Mouse (Mus musculus) right cerebral cortex, adult 18-20 months (tissue): ENCODE results near the gene Ube2e1.
"Not testable (repeated sequence)": the region's sequence is repeated elsewhere in the genome, so short reads cannot be mapped to it uniquely, and the experiment has no call there.

Experiments used
- DNase-seq: peaks from one replicate; pipeline ENCODE4 v3.0.0; 2022; ENCODE audit warnings: mixed read lengths

Ube2e1 gene

GRCm38 (mm10) chr14:18240132-18240531 lies 91.5 kb downstream of the Ube2e1 start:
- no peak for DNase-seq

- peak; percentile 98 for DNase-seq
These were observed 92.6 kb downstream of the Ube2e1 start, which contains the start of gene Nr1d2 for GRCm38 (mm10) chr14:18238750-18239731. Gene Nr1d2, minus strand, starts transcription at chr14:18239127.

- peak; percentile 97 for DNase-seq
These were observed 93.4 kb downstream of the Ube2e1 start for GRCm38 (mm10) chr14:18238131-18238749.

- DNase-seq: no peak
These were observed 94.3 kb downstream of the Ube2e1 start for GRCm38 (mm10) chr14:18237381-18237780.

GRCm38 (mm10) chr14:18236496-18237235 lies 95.0 kb downstream of the Ube2e1 start:
- DNase-seq: not testable (repeated sequence)

GRCm38 (mm10) chr14:18233981-18234960 lies 97.4 kb downstream of the Ube2e1 start:
- DNase-seq: no peak

GRCm38 (mm10) chr14:18233076-18233475 lies 98.6 kb downstream of the Ube2e1 start:
- DNase-seq: no peak
